Mouse (Mus musculus) lung, embryonic 16.5 days (tissue): ENCODE results near the gene Slc47a2. TPM values are rescaled to one million over a fixed set of nuclear protein-coding genes. Genes with fewer than 3 reads are reported as not detected.

ENCODE experiments used
- ATAC-seq: fragments of 200-750 bp; cut with Nextera tagmentation; 2 replicates; pipeline ENCODE4 v1.8.0; 2017; ENCODE audit warnings: low read depth, mild to moderate bottlenecking, moderate library complexity
- H3K27ac ChIP-seq: fragments of 300-500 bp; sonication (generic); 2 replicates; pipeline ENCODE4 v1.5.1; 2014; ENCODE audit warnings: mild to moderate bottlenecking, control low read depth, low read length
- H3K27me3 ChIP-seq: fragments of 300-500 bp; sonication (generic); 2 replicates; pipeline ENCODE4 v1.6.1; 2014; ENCODE audit warnings: low read depth, low read length, mixed read lengths; ENCODE audit not compliant: control insufficient read depth, insufficient read depth
- H3K36me3 ChIP-seq: fragments of 300-500 bp; sonication (generic); 2 replicates; pipeline ENCODE4 v1.6.1; 2014; ENCODE audit warnings: low read length; ENCODE audit not compliant: control insufficient read depth, insufficient read depth
- H3K4me1 ChIP-seq: fragments of 300-500 bp; sonication (generic); replicated peaks from 2 replicates; pipeline ENCODE4 v1.6.1; 2014; ENCODE audit warnings: low read length, mixed read lengths; ENCODE audit not compliant: control insufficient read depth, insufficient read depth
- H3K4me2 ChIP-seq: fragments of 300-500 bp; sonication (generic); 2 replicates; pipeline ENCODE4 v1.6.1; 2014; ENCODE audit warnings: low read depth, low read length, control low read depth
- H3K4me3 ChIP-seq: fragments of 300-500 bp; sonication (generic); 2 replicates; pipeline ENCODE4 v1.5.1; 2014; ENCODE audit warnings: mild to moderate bottlenecking, low read length, control low read depth
- H3K9ac ChIP-seq: fragments of 300-500 bp; sonication (generic); 2 replicates; pipeline ENCODE4 v1.6.1; 2014; ENCODE audit warnings: low read length, control low read depth
- H3K9me3 ChIP-seq: fragments of 300-500 bp; sonication (generic); 2 replicates; pipeline ENCODE4 v1.6.1; 2016; ENCODE audit warnings: low read length; ENCODE audit not compliant: control insufficient read depth
- WGBS: fragments of 180-500 bp; shearing (Covaris S2); extraction: QIAGEN DNeasy Blood & Tissue Kit; methylation state at CpG from one replicate; pipeline ENCODE4 v1.1.7; 2014; 5-methylcytosine and 5-hydroxymethylcytosine counted together
- polyA plus RNA-seq: library from polyadenylated mRNA; unstranded; fragments of >200 nt; fragmentation: Nextera tagmentation; extraction: Ambion mirVana; gene quantifications from 2 replicates; pipeline ENCODE4 v1.2.1, GENCODE M21; 2015

Gene Slc47a2
- polyA plus RNA-seq, 1 experiment from 2014 or later = 0.26 TPM

DNA sequence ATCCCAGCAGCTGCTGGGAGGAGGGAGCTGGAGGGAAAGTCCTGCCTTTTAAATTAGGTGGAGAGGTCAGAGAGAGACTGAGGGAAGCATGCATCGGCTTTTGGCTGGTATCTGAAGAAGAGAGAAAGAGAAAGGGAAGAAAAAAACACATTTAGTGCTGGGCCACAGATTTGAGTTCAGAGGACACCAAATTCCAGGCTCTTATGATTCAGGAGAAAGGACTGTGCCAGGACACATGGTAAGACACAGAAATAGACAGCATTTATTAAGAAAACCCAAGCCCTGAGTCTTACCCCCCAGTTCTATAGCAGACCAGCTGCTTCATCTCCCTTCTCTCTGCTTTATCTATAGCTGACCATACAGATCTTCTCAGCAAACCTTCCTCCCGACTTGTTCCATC lies 64.7 kb downstream of the Slc47a2 start:
- peak; percentile 66 for ATAC-seq
- Histone ChIP-seq H3K4me1 (no peaks in the 10 kb centered on the region), H3K27ac (peak overlapping the region; percentile 10; the same call in 1 of the 2 replicates), H3K9me3 (no peaks in the 10 kb centered on the region), H3K27me3 (no peaks in the 10 kb centered on the region), H3K36me3 (no peaks in the 10 kb centered on the region), H3K4me3 (no peak overlapping the region), H3K9ac (no peak overlapping the region), H3K4me2 (no peak overlapping the region)
- 20% methylated on average over 2 of the region's 2 CpGs for WGBS

DNA sequence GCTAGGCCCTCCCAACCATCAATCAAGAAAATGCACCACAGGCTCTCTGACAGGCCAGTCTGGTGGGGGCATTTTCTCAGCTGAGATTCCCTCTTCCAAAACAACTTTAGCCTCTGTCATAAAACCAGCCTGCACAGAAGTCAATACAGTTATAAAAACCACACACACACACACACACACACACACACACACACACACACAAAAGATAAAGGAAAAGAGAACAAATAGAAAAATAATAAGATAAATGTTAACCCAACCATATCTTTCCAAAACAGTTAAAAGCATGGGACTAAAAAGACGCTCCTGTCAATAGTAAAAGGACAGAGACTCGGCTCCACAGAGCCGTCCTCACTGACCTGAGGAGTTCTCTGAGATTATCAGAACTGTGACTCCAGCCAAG lies 66.2 kb downstream of the Slc47a2 start:
- ATAC-seq = no peak
- Histone ChIP-seq H3K36me3 (no peaks in the 10 kb centered on the region), H3K9me3 (no peaks in the 10 kb centered on the region), H3K4me1 (no peaks in the 10 kb centered on the region), H3K4me2 (no peak overlapping the region), H3K27ac (no peak overlapping the region), H3K4me3 (no peak overlapping the region), H3K27me3 (no peaks in the 10 kb centered on the region), H3K9ac (no peak overlapping the region)
- 68% methylated on average over 3 of the region's 3 CpGs for WGBS

DNA sequence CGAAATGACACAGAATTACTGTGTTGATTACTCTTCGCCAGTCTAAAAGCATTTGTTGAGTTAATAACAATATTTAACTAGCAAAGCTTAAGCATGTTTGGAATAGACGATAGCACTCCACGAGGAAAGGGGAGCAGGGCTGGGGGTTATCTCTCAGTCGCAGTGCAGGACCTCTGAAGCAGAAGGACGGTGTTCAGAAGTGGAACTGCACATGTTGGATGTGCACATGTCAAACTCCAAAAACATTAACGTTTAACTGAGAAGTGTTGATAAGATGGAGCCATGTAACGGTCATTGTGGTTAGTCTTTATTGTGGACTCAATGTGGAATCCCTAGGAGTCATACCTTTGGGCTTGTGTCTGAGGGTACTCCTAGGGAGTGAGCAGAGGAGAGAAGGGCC lies 67.6 kb downstream of the Slc47a2 start:
- H3K4me3 ChIP-seq = no peak overlapping the region
- H3K9me3 ChIP-seq = no peaks in the 10 kb centered on the region
- no peak overlapping the region for H3K27ac ChIP-seq
- H3K4me1 ChIP-seq = no peaks in the 10 kb centered on the region
- ATAC-seq = no peak
- H3K36me3 ChIP-seq = no peaks in the 10 kb centered on the region
- H3K9ac ChIP-seq = no peak overlapping the region
- H3K27me3 ChIP-seq = no peaks in the 10 kb centered on the region
- 31% methylated on average over 8 of the region's 8 CpGs for WGBS
- H3K4me2 ChIP-seq = no peak overlapping the region

DNA sequence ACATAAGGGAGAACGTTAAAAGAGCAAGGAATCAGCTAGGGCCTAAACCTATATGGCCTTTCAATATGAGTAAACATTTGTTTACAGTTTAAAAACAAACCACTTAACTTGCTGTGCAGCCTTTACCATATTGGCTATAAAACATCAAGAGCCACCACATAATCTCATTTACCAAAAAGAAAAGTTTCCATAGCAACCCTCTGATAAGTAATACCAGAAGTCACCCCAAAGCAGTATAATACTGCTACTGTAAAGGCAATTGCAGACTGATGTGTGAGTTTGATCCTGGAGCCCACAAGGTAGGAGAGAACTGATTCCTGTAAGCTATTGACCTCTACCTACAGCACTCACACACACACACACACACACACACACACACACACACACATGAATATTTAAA lies 68.2 kb downstream of the Slc47a2 start:
- no peaks in the 10 kb centered on the region for H3K36me3 ChIP-seq
- ATAC-seq = no peak
- 38% methylated on average over 1 of the region's 1 CpGs for WGBS

GRCm38 (mm10) chr11:61273928-61274327 lies 68.7 kb downstream of the Slc47a2 start:
- no peaks in the 10 kb centered on the region for H3K4me1 ChIP-seq
- H3K27me3 ChIP-seq = no peaks in the 10 kb centered on the region
- no peaks in the 10 kb centered on the region for H3K36me3 ChIP-seq
- H3K9ac ChIP-seq = no peak overlapping the region
- no peak overlapping the region for H3K27ac ChIP-seq
- 55% methylated on average over 2 of the region's 2 CpGs for WGBS
- H3K9me3 ChIP-seq = no peaks in the 10 kb centered on the region
- H3K4me2 ChIP-seq = no peak overlapping the region
- no peak overlapping the region for H3K4me3 ChIP-seq
- no peak for ATAC-seq

More for the DNA sequence above, 68.2 kb downstream of the Slc47a2 start:
- H3K4me2 ChIP-seq = no peak overlapping the region
- no peak overlapping the region for H3K27ac ChIP-seq
- H3K9me3 ChIP-seq = no peaks in the 10 kb centered on the region
- no peaks in the 10 kb centered on the region for H3K4me1 ChIP-seq
- H3K9ac ChIP-seq = no peak overlapping the region
- no peaks in the 10 kb centered on the region for H3K27me3 ChIP-seq
- no peak overlapping the region for H3K4me3 ChIP-seq

DNA sequence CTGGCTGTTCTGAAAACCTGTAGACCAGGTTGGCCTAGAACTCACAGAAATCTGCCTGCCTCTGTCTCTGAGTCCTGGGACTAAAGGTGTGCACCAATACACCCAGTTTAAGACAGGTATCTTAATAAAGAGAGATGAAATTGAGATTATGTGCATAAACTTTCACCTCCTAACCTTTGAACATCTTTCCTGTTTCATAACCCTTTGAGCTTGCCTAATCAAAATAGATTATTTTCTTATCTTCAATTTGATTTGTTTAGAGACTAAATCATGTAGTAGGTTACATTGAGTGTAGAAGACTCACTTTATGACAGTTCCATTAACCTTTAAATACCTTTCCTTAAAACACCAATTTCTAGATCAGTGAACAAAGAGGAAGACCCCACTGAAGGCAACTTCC lies 71.0 kb downstream of the Slc47a2 start:
- no peaks in the 10 kb centered on the region for H3K9me3 ChIP-seq
- H3K36me3 ChIP-seq = no peaks in the 10 kb centered on the region
- H3K4me1 ChIP-seq = no peaks in the 10 kb centered on the region
- no peak overlapping the region for H3K4me2 ChIP-seq
- no peaks in the 10 kb centered on the region for H3K27me3 ChIP-seq
- no peak overlapping the region for H3K4me3 ChIP-seq
- no peak overlapping the region for H3K27ac ChIP-seq
- no peak overlapping the region for H3K9ac ChIP-seq
- no peak for ATAC-seq

- Histone ChIP-seq H3K4me3 (no peak overlapping the region), H3K4me2 (no peak overlapping the region), H3K27me3 (no peaks in the 10 kb centered on the region), H3K9ac (no peak overlapping the region), H3K36me3 (no peaks in the 10 kb centered on the region), H3K9me3 (no peaks in the 10 kb centered on the region), H3K4me1 (peaks cover 8% of the 10 kb centered on the region; the same call in 1 of the 2 replicates), H3K27ac (no peak overlapping the region)
- no peak for ATAC-seq
- 78% methylated on average over 5 of the region's 5 CpGs for WGBS
Measured at GRCm38 (mm10) chr11:61270406-61270805, 72.3 kb downstream of the Slc47a2 start.

DNA sequence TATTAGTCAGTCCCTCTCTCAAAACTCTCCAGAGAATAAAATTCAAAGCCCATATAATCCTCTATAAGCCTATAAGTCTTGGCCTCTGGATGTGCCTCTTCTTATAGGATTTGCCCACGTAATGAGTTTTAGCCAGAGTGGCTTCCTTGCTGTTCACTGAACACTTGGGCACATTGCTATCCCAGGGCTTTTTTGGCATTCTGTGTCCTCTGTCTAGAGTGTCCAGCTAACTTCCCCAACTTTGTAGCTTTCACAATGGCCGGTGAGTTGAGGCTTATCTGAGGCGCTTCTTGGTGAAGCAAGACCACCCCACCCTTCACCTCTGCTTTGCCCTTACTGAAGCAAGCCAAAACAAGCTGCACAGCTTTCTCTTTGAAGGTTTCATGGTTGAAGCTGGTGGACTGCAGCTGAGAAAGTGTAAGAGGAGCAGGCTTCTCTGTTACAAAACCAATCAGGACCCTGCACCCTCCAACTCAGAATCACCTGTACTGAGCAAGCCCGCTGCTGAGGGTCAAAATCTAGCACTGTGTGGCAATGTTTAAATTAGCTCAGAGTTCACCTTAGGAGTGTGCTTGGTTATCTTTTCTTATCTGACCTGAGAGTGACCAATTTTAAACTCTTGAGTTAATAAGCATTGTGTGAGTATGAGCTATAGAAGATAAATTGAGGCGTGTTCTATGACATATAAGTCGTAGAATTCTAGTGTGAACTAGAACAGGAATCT lies 73.9 kb downstream of the Slc47a2 start:
- Histone ChIP-seq H3K36me3 (peaks cover 3% of the 10 kb centered on the region; the same call in 1 of the 2 replicates), H3K4me1 (peaks cover 8% of the 10 kb centered on the region; the same call in 1 of the 2 replicates), H3K9ac (no peak overlapping the region), H3K27ac (no peak overlapping the region), H3K27me3 (no peaks in the 10 kb centered on the region), H3K9me3 (no peaks in the 10 kb centered on the region), H3K4me3 (no peak overlapping the region), H3K4me2 (no peak overlapping the region)
- no peak for ATAC-seq
- WGBS = 73% methylated on average over 6 of the region's 6 CpGs

DNA sequence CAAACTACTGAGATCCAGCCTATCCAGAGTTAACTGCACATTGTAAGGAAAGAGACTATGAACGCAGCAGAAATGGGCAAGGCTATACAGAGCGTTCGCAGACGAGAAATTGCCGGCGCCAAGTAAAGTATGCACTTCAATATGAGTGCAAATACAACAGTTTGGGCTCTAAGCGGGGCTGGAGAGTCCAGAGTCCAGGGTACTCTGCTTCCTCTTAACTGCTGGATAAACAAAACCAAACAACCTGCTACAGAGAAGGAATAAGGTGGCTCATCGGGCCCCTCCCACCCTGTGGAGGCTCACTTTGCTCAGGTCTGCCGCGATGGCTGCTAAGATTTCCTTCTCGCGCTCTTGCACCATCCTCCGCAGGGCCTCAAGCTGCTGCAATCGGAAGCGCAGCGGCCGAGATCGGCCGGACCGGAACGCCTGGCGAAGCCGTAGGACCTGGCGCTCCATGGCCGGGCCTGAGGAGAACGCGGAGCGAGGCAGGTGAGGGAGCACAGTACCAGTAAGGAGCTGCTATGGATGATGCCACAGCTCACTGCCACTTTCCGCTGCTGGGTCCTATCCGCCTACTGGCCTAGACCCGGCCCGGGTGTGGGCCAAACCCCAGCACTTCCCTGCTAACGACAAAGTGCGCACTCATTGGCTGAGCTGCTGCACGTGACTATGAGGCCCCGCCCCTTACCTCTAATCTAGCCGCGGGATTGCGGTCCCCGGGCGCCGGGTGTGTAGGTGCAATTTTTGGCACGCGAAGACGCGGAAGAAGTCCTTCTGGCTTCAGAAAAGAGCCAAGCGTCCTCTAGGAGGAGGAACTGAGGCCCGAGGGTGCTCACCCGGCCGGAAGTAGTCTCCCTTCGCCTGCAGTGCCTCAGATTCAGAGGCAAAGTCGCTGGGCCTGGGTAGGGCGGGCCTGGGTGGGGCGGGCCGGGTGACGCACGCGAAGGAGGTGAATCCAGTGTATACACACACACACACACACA lies 75.8 kb downstream of the Slc47a2 start, which contains the start of gene Aldh3a2:
Gene Aldh3a2, minus strand, starts transcription at position 914 of the 983 bp plus-strand sequence.
- Histone ChIP-seq H3K4me3 (peak within 1 kb of the TSS; percentile 77), H3K27ac (peak within 1 kb of the TSS; percentile 96), H3K4me2 (peak within 1 kb of the TSS; percentile 63), H3K9ac (peak within 1 kb of the TSS; percentile 81), H3K36me3 (peaks cover 19% of the 10 kb centered on the region), H3K4me1 (peaks cover 8% of the 10 kb centered on the region; the same call in 1 of the 2 replicates), H3K9me3 (no peaks in the 10 kb centered on the region), H3K27me3 (no peaks in the 10 kb centered on the region)
- ATAC-seq = peak; percentile 100
- under 1% methylated on average over 58 of the region's 58 CpGs for WGBS
